Mouse (Mus musculus) hematopoietic stem cell, adult 5-6 weeks (primary cell): ENCODE results near the gene Adcy6. TPM values are rescaled to one million over a fixed set of nuclear protein-coding genes. Genes with fewer than 3 reads are reported as not detected.

Experiments
- ATAC-seq, 2 experiments: fragments of 125-278 bp in 1 of 2; replicated peaks in 1 of 2; 2 replicates each; pipeline ENCODE4 v1.8.0; 2016 to 2017; ENCODE audit warnings: inconsistent platforms in 2 of 2, mild to moderate bottlenecking in 2 of 2, moderate number of reproducible peaks in 2 of 2, low read depth in 1 of 2, moderate TSS enrichment in 1 of 2; ENCODE audit not compliant: low FRiP score in 2 of 2, poor library complexity in 2 of 2, severe bottlenecking in 2 of 2, insufficient read depth in 1 of 2, low TSS enrichment in 1 of 2
- total RNA-seq: library from RNA; stranded (forward); fragments of 172-1452, 232-1000 nt; gene quantifications from 2 replicates; pipeline ENCODE4 v1.2.3, GENCODE M21; 2017

Adcy6 gene
- total RNA-seq, 1 experiment from 2014 or later: 17.3 TPM

GRCm38 (mm10) chr15:98543341-98543740 lies 66.5 kb downstream of the Adcy6 start:
- no peak for ATAC-seq

GRCm38 (mm10) chr15:98541064-98541463 lies 68.8 kb downstream of the Adcy6 start:
- no peak; a peak in 1 of 4 replicates for ATAC-seq

Other genes with a start within 250 kb of the Adcy6 start
- not detected in 2 replicates for gene Olfr283, start 229.1 kb downstream of the Adcy6 start, total RNA-seq
- not detected in 2 replicates for gene Olfr282, start 178.9 kb downstream of the Adcy6 start, total RNA-seq
- not detected in 2 replicates for gene Olfr281, start 157.5 kb downstream of the Adcy6 start, total RNA-seq
- gene OR5BS1P, start 140.2 kb downstream of the Adcy6 start, total RNA-seq: not detected in 2 replicates
- gene Lalba, start 127.4 kb downstream of the Adcy6 start, total RNA-seq: not detected in 2 replicates
- not detected in 2 replicates for gene Olfr279, start 117.7 kb downstream of the Adcy6 start, total RNA-seq
- 55.2 and 57.8 TPM in 2 replicates for gene Kansl2, start 75.8 kb downstream of the Adcy6 start, total RNA-seq
- 109 and 125 TPM in 2 replicates for gene Ccnt1, start 39.2 kb downstream of the Adcy6 start, total RNA-seq
- not detected in 2 replicates for gene 4930415O20Rik, start 39.1 kb downstream of the Adcy6 start, total RNA-seq
- gene Cacnb3, start 20.8 kb upstream of the Adcy6 start, total RNA-seq: not detected in 2 replicates
- 93.8 and 108 TPM in 2 replicates for gene Ddx23, start 52.8 kb upstream of the Adcy6 start, total RNA-seq
- 0.79 and 1.1 TPM in 2 replicates for gene Rnd1, start 67.4 kb upstream of the Adcy6 start, total RNA-seq
- gene Ccdc65, start 98.1 kb upstream of the Adcy6 start, total RNA-seq: 0.19 TPM in 1 of 2 replicates, not detected in the other
- gene Fkbp11, start 118.1 kb upstream of the Adcy6 start, total RNA-seq: 5.9 and 11.3 TPM in 2 replicates
- gene Arf3, start 153.1 kb upstream of the Adcy6 start, total RNA-seq: 36.0 and 38.6 TPM in 2 replicates
- gene Wnt10b, start 168.1 kb upstream of the Adcy6 start, total RNA-seq: 1.4 and 1.8 TPM in 2 replicates
- gene Wnt1, start 179.8 kb upstream of the Adcy6 start, total RNA-seq: not detected in 2 replicates
- 0.15 and 0.63 TPM in 2 replicates for gene Ddn, start 199.4 kb upstream of the Adcy6 start, total RNA-seq
- 70.7 and 115 TPM in 2 replicates for gene Prkag1, start 221.4 kb upstream of the Adcy6 start, total RNA-seq